Mouse (Mus musculus): Measurements from ENCODE around the gene Gm43517. TPM values are rescaled to one million over a fixed set of nuclear protein-coding genes. Genes with fewer than 3 reads are reported as not detected.

Gm43517 gene
- total RNA-seq (2021), result not detected
- long read RNA-seq, experiment 1, result 0 reads
- long read RNA-seq, experiment 2, result 0 reads

GRCm38 (mm10) chr12:49384876-49385630 is at the start of gene Gm43517:
Gm43517 (plus strand) TSS chr12:49385174.
- no peak for DNase-seq (ENCODE audit: low spot score in 2 of 2)

- DNase-seq (ENCODE audit: low spot score in 2 of 2), result no peak
Measured at GRCm38 (mm10) chr12:49349697-49350096, 35.3 kb upstream of the Gm43517 start.

GRCm38 (mm10) chr12:49368931-49369330 is 16.0 kb upstream of the Gm43517 start:
- no peak for DNase-seq (ENCODE audit: low spot score in 2 of 2)

GRCm38 (mm10) chr12:49372170-49372569 is 12.8 kb upstream of the Gm43517 start:
- DNase-seq (ENCODE audit: low spot score in 2 of 2), result no peak

GRCm38 (mm10) chr12:49373176-49373575 is 11.8 kb upstream of the Gm43517 start:
- DNase-seq (ENCODE audit: low spot score in 2 of 2), result no peak

GRCm38 (mm10) chr12:49373821-49374605 is 11.0 kb upstream of the Gm43517 start:
- DNase-seq (ENCODE audit: low spot score in 2 of 2), result no peak

GRCm38 (mm10) chr12:49374606-49374995 is 10.4 kb upstream of the Gm43517 start:
- no peak for DNase-seq (ENCODE audit: low spot score in 2 of 2)

GRCm38 (mm10) chr12:49375427-49376317 is 9.3 kb upstream of the Gm43517 start:
- no peak for DNase-seq (ENCODE audit: low spot score in 2 of 2)

- no peak for DNase-seq (ENCODE audit: low spot score in 2 of 2)
Measured at GRCm38 (mm10) chr12:49376318-49376992, 8.5 kb upstream of the Gm43517 start.

- no peak for DNase-seq (ENCODE audit: low spot score in 2 of 2)
Measured at GRCm38 (mm10) chr12:49377281-49377970, 7.5 kb upstream of the Gm43517 start.

- DNase-seq (ENCODE audit: low spot score in 2 of 2), result no peak
Measured at GRCm38 (mm10) chr12:49378920-49379319, 6.1 kb upstream of the Gm43517 start.

GRCm38 (mm10) chr12:49379446-49379845 is 5.5 kb upstream of the Gm43517 start:
- DNase-seq (ENCODE audit: low spot score in 2 of 2), result no peak

GRCm38 (mm10) chr12:49380442-49380841 is 4.5 kb upstream of the Gm43517 start:
- no peak for DNase-seq (ENCODE audit: low spot score in 2 of 2)

- DNase-seq (ENCODE audit: low spot score in 2 of 2), result no peak
Measured at GRCm38 (mm10) chr12:49381031-49381525, 3.9 kb upstream of the Gm43517 start.

- no peak for DNase-seq (ENCODE audit: low spot score in 2 of 2)
Measured at GRCm38 (mm10) chr12:49381721-49382365, 3.1 kb upstream of the Gm43517 start.

- DNase-seq (ENCODE audit: low spot score in 2 of 2), result no peak
Measured at GRCm38 (mm10) chr12:49382565-49383520, 2.1 kb upstream of the Gm43517 start, which contains the start of gene Foxg1. Foxg1 (plus strand) TSS chr12:49382660.

- no peak for DNase-seq (ENCODE audit: low spot score in 2 of 2)
Measured at GRCm38 (mm10) chr12:49383521-49384133, 1.3 kb upstream of the Gm43517 start.

Data from adrenal gland, postnatal 4 days (tissue).